Mouse (Mus musculus) limb, embryonic 11.5 days (tissue): Measurements from ENCODE around the gene Krtcap2. TPM values are rescaled to one million over a fixed set of nuclear protein-coding genes. Genes with fewer than 3 reads are reported as not detected.

ENCODE experiments used
- ATAC-seq: fragments of 200-750 bp; cut with Nextera tagmentation; 2 replicates; pipeline ENCODE4 v1.8.0; 2017; ENCODE audit warnings: low read depth; ENCODE audit not compliant: insufficient number of reproducible peaks, low FRiP score, low TSS enrichment
- DNase-seq: peaks from one replicate; pipeline ENCODE4 v3.0.0-alpha.2; 2015; ENCODE audit warnings: low spot score
- H3K27ac ChIP-seq: fragments of 300-500 bp; sonication (generic); replicated peaks from 2 replicates; pipeline ENCODE4 v1.5.1; 2014; ENCODE audit warnings: low read depth, mild to moderate bottlenecking, low read length
- H3K27me3 ChIP-seq: fragments of 300-500 bp; sonication (generic); 2 replicates; pipeline ENCODE4 v1.6.1; 2014; ENCODE audit warnings: mild to moderate bottlenecking, low read length, mixed read lengths; ENCODE audit not compliant: control insufficient read depth, insufficient read depth
- H3K36me3 ChIP-seq: fragments of 300-500 bp; sonication (generic); 2 replicates; pipeline ENCODE4 v1.6.1; 2014; ENCODE audit warnings: mild to moderate bottlenecking, low read length, moderate library complexity, mixed read lengths; ENCODE audit not compliant: control insufficient read depth, insufficient read depth
- H3K4me1 ChIP-seq: fragments of 300-500 bp; sonication (generic); 2 replicates; pipeline ENCODE4 v1.6.1; 2014; ENCODE audit warnings: low read length, mixed read lengths; ENCODE audit not compliant: control insufficient read depth, insufficient read depth
- H3K4me2 ChIP-seq: fragments of 300-500 bp; sonication (generic); 2 replicates; pipeline ENCODE4 v1.6.1; 2014; ENCODE audit warnings: low read depth, mild to moderate bottlenecking, moderate library complexity; ENCODE audit not compliant: severe bottlenecking
- H3K4me3 ChIP-seq: fragments of 300-500 bp; sonication (generic); 2 replicates; pipeline ENCODE4 v1.5.1; 2014; ENCODE audit warnings: low read depth, low read length
- H3K9ac ChIP-seq: fragments of 300-500 bp; sonication (generic); 2 replicates; pipeline ENCODE4 v1.6.1; 2014; ENCODE audit warnings: mild to moderate bottlenecking, low read length
- H3K9me3 ChIP-seq: fragments of 300-500 bp; sonication (generic); 2 replicates; pipeline ENCODE4 v1.6.1; 2016; ENCODE audit warnings: low read length; ENCODE audit not compliant: control insufficient read depth
- WGBS: fragments of 180-500 bp; shearing (Covaris S2); extraction: QIAGEN DNeasy Blood & Tissue Kit; methylation state at CpG from one replicate; pipeline ENCODE4 v1.1.7; 2014; 5-methylcytosine and 5-hydroxymethylcytosine counted together
- polyA plus RNA-seq: library from polyadenylated mRNA; unstranded; fragments of >200 nt; fragmentation: Nextera tagmentation; extraction: Ambion mirVana; gene quantifications from 2 replicates; pipeline ENCODE4 v1.2.1, GENCODE M21; 2014

The Krtcap2 gene
- polyA plus RNA-seq, result 272 and 295 TPM in 2 replicates

DNA sequence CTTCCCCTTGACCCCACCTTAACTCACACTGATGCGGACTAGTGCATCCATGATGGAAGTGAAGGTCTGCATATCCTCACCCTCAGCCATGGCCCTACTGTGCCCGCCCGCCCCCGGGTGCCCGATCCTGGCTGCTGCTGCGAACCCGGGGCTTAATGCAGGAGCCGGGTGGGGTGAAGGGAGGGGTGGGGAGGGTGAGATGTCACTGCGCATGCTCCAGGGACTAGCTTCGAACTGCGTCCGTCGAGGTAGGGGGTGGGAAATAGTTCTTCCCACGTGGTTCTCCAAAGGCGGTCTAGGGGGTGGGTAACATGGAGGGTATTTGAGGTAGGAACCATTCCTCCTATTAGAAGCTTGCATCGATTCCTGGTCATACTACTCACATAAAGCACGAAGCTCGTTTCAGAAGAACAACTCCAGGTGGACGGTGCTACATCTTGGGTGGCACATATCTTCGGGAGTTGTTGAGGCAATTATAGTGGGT, at the start of gene Krtcap2:
Gene Krtcap2, plus strand, starts transcription at position 279 of the 484 bp plus-strand sequence.
- H3K4me2 ChIP-seq, result peak within 1 kb of the TSS; percentile 89
- 0 out of 2 replicates have a peak within 1 kb of the TSS, but pooled peaks have one; percentile 2 for H3K27ac ChIP-seq
- H3K9ac ChIP-seq, result peak within 1 kb of the TSS; percentile 82
- WGBS, result 4% methylated on average over 20 of the region's 20 CpGs
- peak within 1 kb of the TSS; percentile 78 for H3K4me3 ChIP-seq
- H3K9me3 ChIP-seq, result no peaks in the 10 kb centered on the region
- no peaks in the 10 kb centered on the region; the same call in 1 of the 2 replicates for H3K36me3 ChIP-seq
- peaks cover 27% of the 10 kb centered on the region for H3K4me1 ChIP-seq
- DNase-seq (peak; percentile 61), ATAC-seq (no peak; the same call in 1 of the 2 replicates)
- no peaks in the 10 kb centered on the region for H3K27me3 ChIP-seq

DNA sequence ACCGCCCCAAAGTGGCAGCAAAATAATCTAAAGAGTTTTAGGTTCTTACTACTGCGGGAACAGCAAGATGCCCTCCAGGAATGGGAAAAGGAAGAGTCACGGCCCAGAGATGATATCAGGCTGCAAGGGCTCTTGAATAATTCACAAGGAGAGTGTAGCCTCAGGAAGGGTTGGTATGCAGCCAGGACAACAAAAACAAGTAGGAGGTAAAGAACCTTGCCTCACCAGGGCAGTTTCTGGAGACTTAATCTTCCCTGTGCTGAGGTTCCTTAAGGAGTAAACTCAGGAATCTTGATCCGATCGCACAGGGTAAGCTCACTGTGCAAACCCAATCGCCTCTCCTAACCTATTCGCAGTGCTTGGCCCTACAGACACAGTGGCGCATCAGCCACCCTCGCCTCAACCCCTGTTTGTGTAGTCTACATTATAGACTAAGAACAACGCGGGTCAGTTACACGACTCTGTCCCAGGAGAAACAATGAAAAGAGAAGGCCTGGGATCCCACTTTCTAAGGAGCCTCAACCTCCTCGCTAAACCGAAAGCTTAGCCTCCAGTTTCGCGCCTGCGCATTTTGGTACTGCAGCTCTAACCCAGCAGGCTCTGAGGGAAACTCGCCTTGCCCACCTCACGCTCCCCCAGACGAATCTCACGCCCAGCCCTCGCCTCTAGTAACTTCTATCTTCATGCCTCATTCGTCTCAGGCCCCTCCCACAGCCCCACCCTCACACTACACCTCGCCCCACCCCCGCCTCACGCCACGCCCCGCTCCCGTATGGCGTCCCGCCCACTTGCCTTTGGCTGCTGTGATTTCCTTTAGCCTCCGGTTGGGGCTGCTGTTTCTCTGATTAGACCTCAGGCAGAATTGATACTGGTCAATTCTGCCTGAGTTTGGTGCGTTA, 49.5 kb upstream of the Krtcap2 start:
- Histone ChIP-seq H3K36me3 (no peaks in the 10 kb centered on the region), H3K9ac (peak overlapping the region; percentile 59), H3K4me3 (peak overlapping the region; percentile 21), H3K4me1 (peaks cover 4% of the 10 kb centered on the region), H3K27ac (peak overlapping the region; percentile 64), H3K27me3 (no peaks in the 10 kb centered on the region), H3K4me2 (peak overlapping the region; percentile 35), H3K9me3 (no peaks in the 10 kb centered on the region)
- 11% methylated on average over 33 of the region's 33 CpGs for WGBS
- DNase-seq (peak; percentile 90), ATAC-seq (peak; percentile 93)

DNA sequence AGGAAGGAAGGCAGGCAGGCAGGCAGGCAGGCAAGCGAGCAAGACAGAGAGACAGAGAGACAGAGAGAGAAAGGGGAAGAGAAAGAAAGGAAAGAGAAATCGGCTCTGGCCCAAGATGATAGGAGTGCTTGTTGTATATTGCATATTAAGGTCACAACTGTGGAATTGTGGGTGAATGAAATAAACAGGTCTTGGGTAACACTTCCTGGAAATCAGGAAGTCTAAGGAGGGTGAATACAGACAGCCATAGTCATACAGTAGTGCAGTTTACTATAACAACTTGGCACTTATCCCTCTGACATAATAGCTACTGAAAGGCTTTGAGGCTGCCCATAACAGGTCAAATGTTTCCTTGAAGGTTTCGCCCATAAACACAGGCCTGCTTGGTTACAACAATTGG, 45.9 kb upstream of the Krtcap2 start:
- Histone ChIP-seq H3K4me1 (peaks cover 8% of the 10 kb centered on the region), H3K27me3 (no peaks in the 10 kb centered on the region), H3K9me3 (no peaks in the 10 kb centered on the region), H3K4me3 (no peak overlapping the region), H3K4me2 (no peak overlapping the region), H3K27ac (no peak overlapping the region), H3K9ac (no peak overlapping the region), H3K36me3 (no peaks in the 10 kb centered on the region)
- no peak for ATAC-seq
- no peak for DNase-seq
- WGBS, result 82% methylated on average over 3 of the region's 3 CpGs

DNA sequence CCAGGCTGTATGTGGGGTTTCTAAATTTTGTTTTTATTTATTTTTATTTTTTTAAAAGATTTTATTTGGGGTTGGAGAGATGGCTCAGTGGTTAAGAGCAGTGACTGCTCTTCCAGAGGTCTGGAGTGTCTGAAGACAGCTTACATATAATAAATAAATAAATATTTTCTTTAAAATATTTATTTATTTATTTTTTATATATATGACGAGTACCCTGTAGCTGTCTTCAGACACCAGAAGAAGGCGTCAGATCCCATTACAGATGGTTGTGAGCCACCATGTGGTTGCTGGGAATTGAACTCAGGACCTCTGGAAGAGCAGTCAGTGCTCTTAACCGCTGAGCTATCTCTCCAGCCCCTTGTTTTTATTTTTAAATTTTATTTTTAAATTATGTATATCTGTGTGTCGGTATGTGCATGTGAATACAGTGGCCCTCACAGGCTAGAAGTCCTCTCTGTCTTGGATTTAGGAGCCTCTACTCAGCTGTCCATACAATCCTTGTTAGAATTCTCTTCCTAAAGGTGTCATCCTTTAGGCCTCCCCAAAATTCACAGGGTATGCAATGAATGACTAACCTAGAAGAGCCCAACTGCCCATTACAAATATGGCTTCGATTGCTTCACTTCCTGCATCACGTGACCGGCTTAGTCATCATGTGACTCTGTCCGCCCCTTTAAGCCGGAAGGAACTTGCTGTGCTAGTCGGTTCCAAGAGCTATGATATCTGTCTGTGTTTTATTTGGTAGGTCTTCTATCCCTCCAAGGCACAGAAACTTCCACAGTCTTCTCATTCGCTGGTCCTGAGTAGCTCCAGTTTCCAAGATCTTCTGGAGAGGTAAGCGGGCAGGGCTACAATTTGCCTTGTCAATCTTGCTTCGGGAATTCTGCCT, 43.3 kb upstream of the Krtcap2 start, which contains the start of gene Gba:
Gene Gba, plus strand, starts transcription at position 676 of the 889 bp plus-strand sequence.
- no peak within 1 kb of the TSS for H3K27ac ChIP-seq
- WGBS, result 27% methylated on average over 13 of the region's 13 CpGs

DNA sequence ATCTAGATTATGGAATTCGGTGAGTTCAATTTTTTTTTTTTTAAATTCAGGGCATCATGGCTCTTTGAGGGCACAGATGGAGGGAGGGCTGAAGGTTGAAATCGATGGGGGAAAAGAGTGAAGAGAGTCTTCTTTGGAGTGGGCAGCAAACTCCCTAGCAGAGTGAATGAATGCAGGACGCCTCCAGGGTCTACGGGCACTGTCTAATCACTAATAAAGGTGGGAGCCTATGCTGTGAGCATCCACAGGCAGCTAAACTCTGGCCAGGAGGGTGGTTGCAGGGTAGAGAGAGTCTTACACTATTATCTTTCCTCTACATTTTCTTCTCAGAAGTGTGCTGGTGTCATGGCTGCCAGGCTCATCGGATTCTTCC, 42.6 kb upstream of the Krtcap2 start:
- Histone ChIP-seq H3K4me2 (peak overlapping the region; percentile 51), H3K4me3 (peak overlapping the region; percentile 41), H3K9me3 (no peaks in the 10 kb centered on the region), H3K27me3 (no peaks in the 10 kb centered on the region), H3K4me1 (0 out of 2 replicates have a peak, but pooled peaks cover 4% of the 10 kb centered on the region), H3K9ac (no peak overlapping the region; the same call in 1 of the 2 replicates), H3K36me3 (peaks cover 14% of the 10 kb centered on the region; the same call in 1 of the 2 replicates), H3K27ac (no peak overlapping the region)
- WGBS, result 44% methylated on average over 5 of the region's 5 CpGs
- ATAC-seq (no peak), DNase-seq (no peak)

More for the DNA sequence above, 43.3 kb upstream of the Krtcap2 start, which contains the start of gene Gba:
- H3K4me3 ChIP-seq, result peak within 1 kb of the TSS; percentile 41
- peak; percentile 76; the same call in 1 of the 2 replicates for ATAC-seq
- no peaks in the 10 kb centered on the region for H3K9me3 ChIP-seq
- peaks cover 8% of the 10 kb centered on the region; the same call in 1 of the 2 replicates for H3K36me3 ChIP-seq
- no peaks in the 10 kb centered on the region for H3K27me3 ChIP-seq
- 0 out of 2 replicates have a peak, but pooled peaks cover 4% of the 10 kb centered on the region for H3K4me1 ChIP-seq
- H3K4me2 ChIP-seq, result peak within 1 kb of the TSS; percentile 51
- peak within 1 kb of the TSS; percentile 3; the same call in 1 of the 2 replicates for H3K9ac ChIP-seq
- DNase-seq, result peak; percentile 89

DNA sequence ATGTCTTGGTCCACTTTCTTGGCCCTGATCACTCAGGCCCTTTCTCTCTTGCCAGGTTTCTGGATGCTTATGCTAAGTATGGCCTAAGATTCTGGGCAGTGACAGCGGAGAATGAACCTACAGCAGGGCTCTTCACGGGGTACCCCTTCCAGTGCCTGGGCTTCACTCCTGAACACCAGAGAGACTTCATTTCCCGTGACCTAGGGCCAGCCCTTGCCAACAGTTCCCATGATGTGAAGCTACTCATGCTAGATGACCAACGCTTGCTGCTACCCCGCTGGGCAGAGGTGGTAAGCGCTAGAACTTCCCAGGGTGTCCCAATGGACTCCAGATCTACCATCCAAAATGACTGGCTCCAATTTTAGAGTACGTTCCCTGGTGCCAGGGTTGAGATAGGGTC, 39.7 kb upstream of the Krtcap2 start:
- H3K4me1 ChIP-seq, result 0 out of 2 replicates have a peak, but pooled peaks cover 4% of the 10 kb centered on the region
- no peak overlapping the region for H3K27ac ChIP-seq
- H3K27me3 ChIP-seq, result no peaks in the 10 kb centered on the region
- H3K4me3 ChIP-seq, result no peak overlapping the region
- ATAC-seq (no peak), DNase-seq (no peak)
- no peak overlapping the region for H3K9ac ChIP-seq
- H3K9me3 ChIP-seq, result no peaks in the 10 kb centered on the region
- H3K4me2 ChIP-seq, result no peak overlapping the region
- 92% methylated on average over 7 of the region's 7 CpGs for WGBS
- H3K36me3 ChIP-seq, result peaks cover 34% of the 10 kb centered on the region

DNA sequence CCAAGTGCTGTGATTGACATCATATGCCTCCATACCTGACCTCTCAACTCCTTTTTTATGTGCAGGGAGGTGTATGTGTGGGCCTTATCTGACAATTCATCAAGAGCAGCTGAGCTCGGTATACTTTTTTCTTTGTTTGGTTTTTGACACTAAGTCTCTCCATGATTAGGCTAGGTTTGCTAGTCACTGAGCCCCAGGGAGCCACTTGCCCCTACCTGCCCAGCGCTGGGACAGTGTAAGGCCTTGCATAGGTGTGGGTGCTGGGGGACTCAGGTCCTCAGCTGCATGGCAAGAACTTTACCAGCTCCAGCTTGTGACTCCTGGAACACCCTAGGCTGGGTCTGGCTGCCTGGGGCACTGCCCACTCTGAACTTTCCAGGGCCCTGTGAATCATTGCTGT, 39.1 kb upstream of the Krtcap2 start:
- no peak for DNase-seq

More for the DNA sequence above, 39.1 kb upstream of the Krtcap2 start:
- Histone ChIP-seq H3K4me2 (no peak overlapping the region), H3K27me3 (no peaks in the 10 kb centered on the region), H3K36me3 (peaks cover 34% of the 10 kb centered on the region), H3K27ac (no peak overlapping the region), H3K4me1 (0 out of 2 replicates have a peak, but pooled peaks cover 4% of the 10 kb centered on the region), H3K9me3 (no peaks in the 10 kb centered on the region), H3K9ac (no peak overlapping the region), H3K4me3 (no peak overlapping the region)
- WGBS, result 88% methylated on average over 2 of the region's 2 CpGs
- no peak for ATAC-seq
